Mouse (Mus musculus) lung, postnatal 4 days (tissue): ENCODE measurements around the gene Adcy1.

ENCODE experiments used
- DNase-seq, 2 experiments: peaks; one replicate each; pipeline ENCODE4 v3.0.0; 2021

Gene Adcy1

DNA sequence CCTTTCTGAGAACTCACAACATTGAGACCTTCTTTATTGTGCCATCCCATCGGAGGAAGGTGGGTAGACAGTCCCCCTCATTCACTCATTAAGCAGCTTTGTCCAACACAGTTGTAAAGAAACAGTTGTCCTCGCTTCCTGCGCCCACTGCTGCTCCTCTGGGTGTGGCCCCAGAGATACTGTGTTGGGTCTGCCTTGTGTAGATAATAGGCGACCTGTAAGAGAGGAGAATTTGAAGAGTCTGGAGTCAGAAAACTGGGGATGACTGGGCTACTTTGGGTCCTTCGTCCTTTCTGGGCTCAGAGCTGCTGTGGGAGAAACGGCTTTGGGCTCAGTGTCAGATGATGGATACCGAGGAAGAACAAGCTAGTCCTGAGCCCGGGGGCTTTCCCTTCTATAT lies 75.1 kb downstream of the Adcy1 start:
- DNase-seq, result no peak

DNA sequence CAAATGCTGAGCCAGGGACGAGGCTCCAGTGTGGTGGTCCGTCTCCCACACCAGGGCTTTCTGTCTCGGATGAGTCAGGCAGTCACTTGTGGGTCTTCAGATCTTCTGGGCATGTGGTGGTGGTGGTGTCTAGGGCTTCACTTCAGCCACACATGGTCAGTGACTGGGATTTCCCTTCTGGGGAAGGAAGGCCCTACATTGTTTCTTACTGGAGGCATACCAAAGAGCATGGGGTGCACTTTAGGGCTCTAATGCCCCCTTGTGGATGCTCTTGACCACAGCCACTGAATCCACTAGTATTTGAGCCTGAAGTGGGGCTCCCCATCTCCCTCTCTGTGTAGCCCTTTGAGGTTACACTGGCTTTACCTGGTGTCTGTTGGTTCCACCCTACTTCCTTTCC lies 77.2 kb downstream of the Adcy1 start:
- peak in 1 of 2 experiments; percentile 46 for DNase-seq

DNA sequence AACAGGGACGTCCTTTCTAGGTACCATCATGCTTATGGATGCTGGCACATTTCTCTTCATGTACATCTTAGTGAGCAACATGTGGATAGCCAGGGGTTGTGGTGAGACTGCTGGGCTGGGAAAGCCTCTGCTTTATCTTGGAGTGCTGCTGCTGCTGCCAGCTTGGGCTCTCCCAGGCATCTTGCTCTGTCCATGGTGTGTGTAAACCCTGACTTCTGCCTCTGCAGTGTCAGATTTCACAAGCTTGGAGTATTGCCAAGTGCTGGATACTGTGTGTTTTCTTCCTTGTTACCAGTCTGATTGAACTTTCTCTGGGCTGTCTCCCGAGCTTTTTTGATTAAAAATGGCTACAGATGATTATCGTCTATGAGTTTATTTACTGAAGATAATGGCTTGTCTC lies 79.4 kb downstream of the Adcy1 start:
- peak; percentile 44 to 57 for DNase-seq

DNA sequence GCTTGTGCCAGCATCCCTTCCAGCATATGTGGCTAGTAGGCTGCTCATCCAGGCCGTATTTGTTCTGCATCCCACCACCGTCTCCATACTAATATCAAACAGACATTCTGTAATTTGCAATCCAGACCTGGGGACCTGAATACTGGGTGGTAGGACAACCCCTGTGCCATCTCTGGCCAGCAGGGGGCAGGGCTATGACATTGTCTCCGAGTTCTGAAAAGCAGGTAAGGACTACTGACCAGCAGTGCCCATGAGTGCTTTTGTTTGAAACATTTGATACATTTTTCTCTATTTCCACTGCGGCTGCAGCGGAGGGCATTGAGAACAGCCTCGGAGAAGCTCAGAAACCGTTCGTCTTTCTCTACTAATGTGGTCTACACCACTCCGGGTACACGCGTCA lies 81.1 kb downstream of the Adcy1 start:
- DNase-seq, result peak in 1 of 2 experiments; percentile 42

DNA sequence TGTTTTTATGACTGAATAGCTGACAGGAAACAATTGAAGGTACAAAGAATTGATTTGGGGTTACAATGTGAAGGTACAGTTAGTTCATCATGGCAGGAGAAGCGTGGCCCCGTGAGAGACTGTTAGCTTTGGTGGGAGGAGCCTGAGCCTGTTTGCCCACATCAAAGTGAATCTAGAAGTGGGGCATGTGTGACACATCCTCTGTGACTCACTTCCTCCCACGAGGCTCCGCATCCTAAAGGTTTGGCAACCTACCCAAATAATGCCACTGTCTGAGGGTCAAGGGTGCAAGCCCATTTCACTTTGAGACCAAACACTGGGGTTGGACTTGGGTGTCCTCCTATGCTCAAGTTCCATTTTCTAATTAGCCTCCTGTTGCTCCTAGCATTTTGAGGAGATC lies 81.9 kb downstream of the Adcy1 start:
- DNase-seq, result no peak

DNA sequence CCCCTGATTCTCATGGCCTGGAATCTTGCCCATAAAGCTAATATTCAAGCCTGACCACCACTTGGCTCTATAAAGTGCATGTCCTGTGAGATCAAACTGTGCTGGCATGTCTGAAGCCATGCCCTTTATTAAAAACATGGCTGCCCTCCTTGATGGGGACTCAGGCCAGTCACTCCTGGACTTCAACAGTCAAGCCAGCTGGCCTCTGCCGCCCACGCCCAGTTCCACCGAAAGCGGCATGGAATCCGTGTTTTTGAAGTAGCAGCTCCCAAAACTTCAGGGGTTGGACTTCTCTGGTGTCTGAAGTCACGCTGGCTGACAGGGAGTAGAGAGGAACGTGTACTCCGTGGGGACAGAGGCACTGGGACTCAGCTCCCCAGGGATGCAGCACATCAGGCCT lies 84.2 kb downstream of the Adcy1 start:
- no peak for DNase-seq

DNA sequence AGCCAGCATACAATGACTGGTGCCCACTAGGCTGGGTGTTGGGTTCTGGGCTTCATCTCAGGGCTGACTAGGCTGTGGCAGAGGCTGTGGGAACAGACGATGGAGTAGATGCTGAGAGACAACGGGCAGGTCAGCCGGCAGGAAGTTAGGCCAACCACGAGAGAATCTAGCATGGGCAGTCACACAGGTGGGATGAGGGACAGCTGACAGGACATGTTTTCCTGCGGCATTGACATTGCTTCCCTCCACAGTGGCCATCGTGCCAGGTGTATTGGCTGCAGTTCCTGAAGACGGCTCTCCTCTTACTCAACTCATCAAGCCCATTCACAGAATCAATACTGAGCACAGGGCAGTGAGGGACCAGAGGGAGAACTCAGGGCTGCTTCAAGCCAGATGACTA lies 84.7 kb downstream of the Adcy1 start:
- DNase-seq, result no peak

DNA sequence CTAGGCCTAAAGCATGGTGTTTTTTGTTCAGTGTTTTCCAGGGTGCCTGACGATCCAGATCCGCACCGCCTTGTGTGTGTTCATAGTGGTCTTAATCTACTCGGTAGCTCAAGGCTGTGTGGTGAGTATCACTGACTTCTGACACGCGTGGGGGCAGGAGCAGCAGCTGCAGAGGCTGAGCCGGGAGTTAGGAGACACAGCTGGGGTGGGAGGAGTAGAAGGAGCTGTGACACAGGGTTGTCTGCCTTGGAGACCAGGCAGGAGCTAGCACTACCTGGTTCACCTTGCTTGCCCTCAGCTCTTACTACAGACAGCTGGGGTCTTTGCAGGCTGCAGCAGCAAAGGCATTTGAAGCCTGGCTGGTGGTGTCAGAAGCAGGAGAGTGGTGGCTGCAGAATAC lies 86.2 kb downstream of the Adcy1 start:
- DNase-seq, result no peak

DNA sequence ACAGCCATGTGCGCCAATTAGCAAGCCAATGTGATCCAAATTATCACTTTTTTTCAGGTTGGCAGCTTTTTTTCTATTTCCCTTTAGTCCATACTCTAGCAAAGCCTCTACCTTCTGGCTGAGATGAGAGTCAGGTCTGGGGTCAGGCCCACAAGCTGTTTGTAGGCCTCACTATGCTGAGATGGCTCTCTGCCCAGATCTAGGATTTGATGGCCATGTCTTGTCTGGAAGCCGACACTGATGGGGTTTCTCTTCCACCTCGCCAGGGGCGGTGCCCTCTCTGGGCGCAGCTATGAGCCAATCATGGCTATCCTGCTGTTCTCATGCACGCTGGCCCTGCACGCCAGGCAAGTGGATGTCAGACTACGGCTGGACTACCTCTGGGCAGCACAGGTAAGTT lies 87.2 kb downstream of the Adcy1 start:
- no peak for DNase-seq

DNA sequence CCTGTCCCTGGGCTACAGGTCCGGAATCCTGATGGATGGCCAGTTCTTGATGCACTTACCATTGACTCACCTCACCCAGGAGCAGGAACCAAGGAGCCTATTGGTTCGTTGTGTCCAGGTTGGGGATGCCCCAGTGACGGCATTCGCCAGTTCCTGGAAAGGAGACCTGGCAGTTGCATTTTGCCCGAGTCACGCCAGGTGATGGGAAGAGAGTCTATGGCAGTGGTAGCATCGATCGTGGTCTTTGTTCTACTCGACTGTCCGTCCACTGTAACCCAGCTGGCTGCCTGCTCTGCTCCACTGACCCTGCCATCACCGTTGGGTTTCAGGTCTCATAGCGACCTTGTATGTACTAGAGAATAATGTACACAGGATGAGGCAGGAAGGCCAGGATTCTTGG lies 89.1 kb downstream of the Adcy1 start:
- no peak for DNase-seq

DNA sequence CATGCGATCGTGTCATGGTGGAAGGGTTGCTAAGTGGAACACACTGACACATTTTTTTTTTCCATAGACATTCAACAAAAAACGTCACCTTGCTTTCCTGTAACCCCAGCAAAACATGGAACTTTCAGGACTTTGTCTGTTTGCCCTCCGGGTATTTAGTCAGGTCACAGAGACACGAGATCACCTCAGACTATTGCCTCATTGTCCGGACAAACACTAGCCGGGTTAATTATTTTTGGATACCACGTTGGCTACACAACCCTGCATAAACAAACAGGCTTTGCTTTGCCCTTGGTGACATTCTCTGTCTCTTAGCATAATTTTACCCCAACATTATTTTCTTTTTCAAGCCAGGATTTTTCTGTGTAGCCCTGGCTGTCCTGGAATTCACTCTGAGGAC lies 89.8 kb downstream of the Adcy1 start:
- DNase-seq, result no peak

DNA sequence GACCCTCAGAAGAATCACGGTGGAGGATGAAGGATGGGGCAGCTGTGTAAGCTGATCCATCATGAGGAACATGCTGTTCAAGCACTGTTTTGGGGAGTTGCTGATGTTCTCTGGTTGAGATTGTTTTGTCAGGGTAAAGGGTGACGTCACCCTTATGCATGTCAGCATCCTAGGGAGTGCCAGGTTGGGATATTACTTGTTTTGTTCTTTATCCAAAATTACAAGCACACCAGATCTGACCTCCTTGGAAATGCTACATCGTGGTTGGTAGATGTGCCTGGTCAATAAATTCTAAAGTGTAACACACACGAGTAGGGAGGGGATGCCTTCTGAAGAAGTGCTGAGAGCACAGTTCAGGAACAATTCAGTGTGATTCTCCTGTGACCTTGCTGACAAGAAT lies 93.1 kb downstream of the Adcy1 start:
- DNase-seq, result no peak

DNA sequence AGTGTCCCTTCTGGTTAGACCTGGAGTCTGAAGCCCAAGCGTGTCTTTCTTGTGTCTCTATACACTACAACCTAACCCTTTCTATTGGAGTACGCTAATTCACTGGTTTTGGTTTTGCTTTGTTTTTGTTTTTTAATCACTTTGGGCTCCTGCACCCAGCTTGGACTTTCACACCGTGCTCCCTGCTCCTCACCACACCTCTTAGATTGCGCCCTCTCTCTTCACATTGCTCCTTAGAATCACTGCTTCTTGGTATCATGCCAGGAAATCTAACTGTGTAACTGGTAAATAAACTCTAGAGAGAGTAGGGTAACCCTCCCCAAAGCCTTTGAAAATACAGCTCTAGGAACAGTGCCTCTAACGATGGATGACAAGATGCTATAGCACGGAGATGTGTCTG lies 94.9 kb downstream of the Adcy1 start:
- DNase-seq, result no peak

DNA sequence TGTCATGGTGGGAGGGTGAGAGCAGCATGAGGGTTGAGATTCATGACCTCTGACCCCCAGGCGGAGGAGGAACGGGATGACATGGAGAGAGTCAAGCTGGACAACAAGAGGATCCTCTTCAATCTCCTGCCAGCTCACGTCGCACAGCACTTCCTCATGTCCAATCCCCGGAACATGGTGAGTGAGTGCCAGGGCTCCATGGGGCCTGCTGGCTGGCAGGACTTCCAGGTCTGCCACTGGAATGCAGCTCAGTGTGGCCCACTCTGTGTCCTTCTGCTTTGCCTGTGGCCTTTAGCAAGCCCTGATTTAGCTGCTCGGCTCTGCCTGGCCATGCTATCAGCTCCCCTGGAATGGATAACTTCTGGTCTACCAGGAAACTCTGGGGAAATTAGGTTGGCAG lies 96.9 kb downstream of the Adcy1 start:
- no peak for DNase-seq

DNA sequence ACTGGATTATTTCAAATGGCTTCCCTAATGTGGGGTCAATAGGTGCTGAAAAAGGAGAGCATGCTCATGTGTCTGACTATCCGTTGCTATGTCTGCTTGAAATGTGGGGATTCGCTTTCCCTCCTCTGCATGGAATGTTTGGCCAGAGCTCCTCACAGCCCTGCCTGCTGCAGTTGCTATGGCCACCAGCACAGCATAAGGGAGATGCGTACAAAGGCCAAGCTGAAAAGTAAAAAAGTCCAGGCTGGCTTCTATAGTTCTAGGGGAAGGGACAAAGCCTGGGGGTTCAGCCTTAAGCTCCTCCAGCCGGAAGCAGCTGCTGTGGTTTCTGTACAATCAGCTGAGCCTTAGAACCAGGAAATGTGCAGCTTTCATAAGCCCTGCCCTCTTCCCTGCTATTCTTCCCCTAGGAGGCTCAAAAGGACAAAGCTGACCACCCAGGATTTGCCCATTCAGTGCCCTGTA lies 97.4 kb downstream of the Adcy1 start:
- DNase-seq, result peak in 1 of 2 experiments; percentile 36

DNA sequence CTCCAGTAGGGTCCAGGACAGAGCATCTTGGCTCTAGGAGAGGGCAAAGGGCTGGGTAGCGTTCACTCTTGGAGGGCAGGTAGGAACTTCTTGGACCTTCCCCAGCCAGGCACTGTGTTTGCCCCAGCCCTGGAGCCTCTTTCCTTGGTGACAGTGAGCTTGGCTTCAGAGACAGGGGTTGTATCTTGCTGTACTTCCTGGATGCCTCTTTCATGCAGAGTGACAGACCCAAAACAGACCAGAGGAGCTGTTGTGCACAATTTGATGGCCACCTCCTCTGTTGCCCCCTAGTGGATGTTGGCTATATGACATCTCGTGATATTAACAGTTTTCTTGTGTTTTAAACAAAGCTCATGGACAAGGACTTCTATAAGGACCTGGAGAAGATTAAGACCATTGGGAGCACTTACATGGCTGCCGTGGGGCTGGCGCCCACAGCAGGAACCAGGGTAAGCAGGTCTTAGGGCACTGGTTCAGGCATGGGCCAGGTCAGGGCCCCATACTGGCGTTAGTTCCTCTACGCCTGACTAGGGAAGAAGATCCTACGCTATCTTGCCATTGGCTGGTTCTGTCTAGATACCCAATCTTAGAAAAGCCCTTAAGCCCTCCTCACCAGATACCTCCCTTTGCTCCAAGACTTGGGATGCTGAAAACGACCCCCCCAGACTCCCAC lies 98.3 kb downstream of the Adcy1 start:
- peak in 1 of 2 experiments; percentile 27 for DNase-seq

DNA sequence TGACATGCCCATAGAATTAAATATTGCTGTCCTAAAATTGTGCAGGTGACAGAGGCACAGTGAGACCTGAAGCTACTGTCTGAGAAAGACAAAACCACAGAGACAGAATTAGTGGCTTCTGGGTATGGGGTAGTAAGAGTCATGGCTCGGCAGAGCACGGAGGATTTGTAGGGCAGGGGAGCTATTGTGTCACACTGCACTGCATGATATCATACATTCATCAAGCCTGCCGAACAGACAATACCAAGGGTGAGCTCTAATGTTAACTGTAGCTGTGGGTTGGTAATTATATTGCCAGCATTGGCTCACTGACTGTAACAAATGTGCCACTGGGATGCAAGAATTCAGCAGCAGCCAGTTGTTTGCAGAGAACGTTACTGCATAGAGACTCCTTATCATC lies 101.1 kb downstream of the Adcy1 start:
- DNase-seq, result no peak

DNA sequence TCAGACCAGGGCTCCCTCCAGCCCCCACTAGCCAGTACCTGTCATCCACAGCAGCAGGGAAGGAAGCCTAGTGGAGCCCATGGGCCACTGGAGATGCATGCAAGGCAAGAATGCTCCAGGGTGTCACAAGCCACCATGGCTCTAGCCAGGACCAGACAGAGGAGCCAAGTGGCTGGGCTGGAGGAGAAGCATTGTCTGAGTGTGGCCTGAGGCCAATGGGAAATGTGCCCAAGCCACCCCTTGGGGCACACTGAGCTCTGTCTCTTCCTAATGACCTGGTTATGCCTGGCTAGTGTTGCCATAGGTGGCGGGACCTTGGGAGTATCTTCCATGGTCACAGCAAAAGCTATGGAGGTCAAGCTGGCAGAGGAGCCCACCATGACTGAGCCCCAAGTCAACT lies 106.4 kb downstream of the Adcy1 start:
- no peak for DNase-seq

DNA sequence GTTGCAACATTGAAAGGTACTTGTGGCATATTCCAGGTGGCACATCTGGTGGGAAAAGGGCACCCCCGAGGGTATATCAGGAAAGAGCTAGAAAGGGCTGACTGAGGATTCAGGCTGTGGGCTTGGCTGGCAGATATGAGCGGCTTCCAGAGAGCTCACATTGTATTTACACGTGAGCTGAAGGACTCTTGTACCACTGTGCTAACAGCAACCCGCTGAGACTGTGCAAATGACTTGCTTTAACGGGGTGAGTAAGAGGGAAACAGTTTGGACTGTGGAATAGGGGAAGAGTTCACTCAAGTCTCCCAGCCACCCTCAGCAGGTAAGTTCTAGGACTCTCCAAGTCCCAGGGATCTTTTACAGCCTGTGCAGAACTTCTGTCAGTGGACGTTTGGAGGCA lies 110.4 kb downstream of the Adcy1 start:
- DNase-seq, result peak; percentile 46 to 52

DNA sequence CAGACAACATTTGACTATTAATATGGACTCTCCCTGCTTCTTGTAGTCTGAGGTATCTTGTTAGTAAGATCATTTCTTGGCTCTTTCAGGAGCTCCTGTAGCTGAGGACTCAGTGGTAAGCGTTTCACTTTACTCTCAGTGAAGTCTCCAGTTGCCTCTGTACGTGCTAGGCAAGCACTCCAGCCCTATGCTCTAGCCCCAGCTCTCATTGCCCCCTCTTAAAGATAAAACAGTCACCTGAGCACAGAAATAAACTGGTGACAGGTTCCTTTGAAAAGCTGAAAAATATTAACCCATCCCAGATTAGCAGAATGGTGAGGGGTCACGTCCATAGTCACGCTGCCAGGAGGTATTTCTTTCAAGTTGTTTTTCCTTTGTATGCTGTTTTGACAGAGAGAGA lies 115.4 kb downstream of the Adcy1 start:
- no peak for DNase-seq

DNA sequence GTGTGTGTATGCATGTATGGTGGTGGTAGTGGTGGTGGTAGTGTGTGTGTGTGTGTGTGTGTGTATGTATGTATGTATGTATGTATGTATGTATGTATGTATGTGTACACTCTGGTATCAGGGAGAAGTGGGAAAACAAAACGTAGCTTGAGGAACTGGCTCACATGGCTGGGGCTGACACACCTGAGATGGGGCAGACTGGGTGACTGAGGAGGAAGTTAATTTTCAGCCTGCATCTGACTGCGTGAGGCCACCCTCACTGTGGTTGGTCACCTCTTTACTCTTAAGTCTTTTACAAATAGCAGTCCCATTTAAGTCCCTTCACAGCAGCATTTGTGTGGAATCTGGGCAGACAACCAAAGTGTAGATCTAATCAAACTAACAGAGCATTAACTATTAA lies 116.0 kb downstream of the Adcy1 start:
- DNase-seq, result no peak

DNA sequence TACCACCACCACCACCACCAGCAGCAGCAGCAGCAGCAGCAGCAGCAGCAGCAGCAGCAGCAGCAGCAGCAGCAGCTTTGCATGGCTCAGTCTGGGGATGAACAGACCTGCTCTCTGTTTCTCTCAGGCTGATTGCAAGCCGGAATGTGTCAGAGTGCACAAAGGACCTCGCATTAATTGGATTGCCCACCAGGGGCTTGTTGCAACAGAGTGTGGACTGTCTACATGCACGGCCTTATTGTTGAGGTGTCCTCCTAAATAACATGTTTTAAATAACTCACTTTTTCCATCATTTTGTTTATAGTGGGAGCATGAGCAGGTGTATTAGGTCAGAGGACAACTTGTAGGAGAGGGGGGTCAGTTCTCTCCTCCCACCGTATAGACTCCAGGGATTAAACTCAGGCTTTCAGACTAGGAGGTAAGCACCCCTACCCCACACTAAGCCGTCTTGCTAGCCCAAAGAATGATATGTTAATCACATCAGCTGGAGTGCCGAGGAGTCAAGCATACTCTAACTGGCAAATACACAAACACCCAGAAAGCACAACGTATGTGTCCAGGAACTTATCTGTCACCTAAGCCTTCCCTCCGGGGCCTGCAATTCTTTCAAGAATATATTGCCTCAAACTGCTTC lies 119.2 kb downstream of the Adcy1 start:
- DNase-seq, result no peak

DNA sequence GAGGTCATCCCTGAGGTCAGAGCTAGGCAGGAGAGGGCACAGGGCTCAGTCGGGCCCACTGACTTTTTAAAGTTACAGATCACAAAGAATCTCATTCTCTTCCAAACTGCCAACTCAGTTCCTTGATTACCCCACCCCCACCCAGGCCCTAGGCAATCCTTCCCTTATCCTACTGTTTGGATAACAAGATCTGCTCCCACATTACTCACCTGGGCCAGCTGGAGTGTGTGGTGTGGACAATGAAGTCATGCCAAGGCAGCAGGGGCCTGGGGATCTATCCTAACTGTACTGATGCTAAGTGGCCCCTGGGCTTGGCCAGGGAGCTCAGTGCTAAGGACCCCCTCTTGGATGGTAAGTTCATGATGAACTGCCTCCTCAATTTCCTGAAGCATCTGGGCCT lies 121.1 kb downstream of the Adcy1 start:
- DNase-seq, result no peak

DNA sequence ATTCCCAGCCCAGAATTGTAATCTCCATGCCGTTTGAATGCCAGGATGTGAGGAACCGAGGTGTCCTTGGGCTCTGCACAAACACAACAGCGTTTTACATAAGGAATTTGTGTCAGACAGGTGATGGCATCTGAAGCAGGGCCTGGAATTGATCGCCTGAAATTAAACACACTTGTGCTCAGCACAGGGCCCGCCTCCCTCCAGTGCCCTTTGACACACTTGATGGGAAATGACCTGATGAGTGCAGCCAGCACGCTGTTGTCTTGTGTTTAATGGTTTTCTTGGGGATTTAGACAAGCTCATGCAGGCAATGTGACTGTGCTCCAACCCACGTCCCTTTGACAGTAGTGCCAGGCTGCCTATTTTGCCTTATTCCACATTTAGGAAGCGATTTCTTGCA lies 124.2 kb downstream of the Adcy1 start:
- DNase-seq, result no peak

DNA sequence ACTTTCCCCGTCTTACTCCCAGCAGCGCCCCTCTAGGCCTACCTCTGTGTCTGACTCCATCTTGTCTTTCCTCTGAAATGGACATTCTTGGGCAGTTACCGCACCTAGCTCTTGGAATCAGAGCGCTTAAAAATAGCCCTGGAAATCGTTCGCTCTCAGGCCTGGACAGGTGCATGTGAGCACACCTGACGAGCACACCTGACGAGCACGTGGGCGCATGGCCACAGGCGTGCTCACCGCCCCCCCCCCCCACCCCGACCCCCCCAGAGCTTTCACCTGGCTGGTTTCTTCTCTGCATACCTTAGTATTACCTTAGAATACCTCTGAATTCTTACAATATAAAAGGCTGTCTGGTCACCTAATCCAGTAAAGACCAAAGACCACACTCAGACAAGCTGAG lies 125.2 kb downstream of the Adcy1 start, which contains the start of gene Gm11985:
Gene Gm11985, minus strand, starts transcription at position 101 of the 400 bp plus-strand sequence.
- DNase-seq, result no peak
